Mouse (Mus musculus) stomach, embryonic 14.5 days (tissue): ENCODE measurements around the gene Prrt1. TPM values are rescaled to one million over a fixed set of nuclear protein-coding genes. Genes with fewer than 3 reads are reported as not detected.
A peak's percentile ranks its signal among the peaks of the same experiment; 100 is the strongest.

Experiments used
- ATAC-seq: fragments of 200-750 bp; cut with Nextera tagmentation; 2 replicates; pipeline ENCODE4 v1.8.0; 2017; ENCODE audit warnings: low read depth, moderate TSS enrichment; ENCODE audit not compliant: insufficient number of reproducible peaks, insufficient read depth, low FRiP score
- H3K27ac ChIP-seq: fragments of 300-500 bp; sonication (generic); 2 replicates; pipeline ENCODE4 v1.5.1; 2014; ENCODE audit warnings: mild to moderate bottlenecking, low read length, moderate library complexity, mixed read lengths
- H3K27me3 ChIP-seq: fragments of 300-500 bp; sonication (generic); 2 replicates; pipeline ENCODE4 v1.6.1; 2014; ENCODE audit warnings: low read length, control low read depth, mixed read lengths; ENCODE audit not compliant: control insufficient read depth, insufficient read depth
- H3K36me3 ChIP-seq: fragments of 300-500 bp; sonication (generic); 2 replicates; pipeline ENCODE4 v1.6.1; 2014; ENCODE audit warnings: mild to moderate bottlenecking, control low read depth, low read length, moderate library complexity, mixed read lengths; ENCODE audit not compliant: control insufficient read depth, insufficient read depth
- H3K4me1 ChIP-seq: fragments of 300-500 bp; sonication (generic); 2 replicates; pipeline ENCODE4 v1.6.1; 2014; ENCODE audit warnings: low read length, control low read depth, mixed read lengths; ENCODE audit not compliant: control insufficient read depth, insufficient read depth
- H3K4me2 ChIP-seq: fragments of 300-500 bp; sonication (generic); replicated peaks from 2 replicates; pipeline ENCODE4 v1.6.1; 2014; ENCODE audit warnings: low read depth, low read length, control low read depth
- H3K4me3 ChIP-seq: fragments of 300-500 bp; sonication (generic); 2 replicates; pipeline ENCODE4 v1.5.1; 2014; ENCODE audit warnings: low read depth, low read length, control low read depth
- H3K9ac ChIP-seq: fragments of 300-500 bp; sonication (generic); replicated peaks from 2 replicates; pipeline ENCODE4 v1.6.1; 2014; ENCODE audit warnings: low read depth, mild to moderate bottlenecking, control low read depth, low read length, moderate library complexity, mixed read lengths
- H3K9me3 ChIP-seq: fragments of 300-500 bp; sonication (generic); 2 replicates; pipeline ENCODE4 v1.6.1; 2016; ENCODE audit warnings: low read depth, low read length, control low read depth; ENCODE audit not compliant: control insufficient read depth
- WGBS: fragments of 180-500 bp; shearing (Covaris S2); extraction: QIAGEN DNeasy Blood & Tissue Kit; methylation state at CpG from one replicate; pipeline ENCODE4 v1.1.7; 2014; 5-methylcytosine and 5-hydroxymethylcytosine counted together
- polyA plus RNA-seq: library from polyadenylated mRNA; unstranded; fragments of >200 nt; fragmentation: Nextera tagmentation; extraction: Ambion mirVana; gene quantifications from 2 replicates; pipeline ENCODE4 v1.2.1, GENCODE M21; 2014

Gene Prrt1
- polyA plus RNA-seq, 1 experiment from 2014 or later = 0.56 TPM

- no peak overlapping the region for H3K4me2 ChIP-seq
- peaks cover 14% of the 10 kb centered on the region; the same call in 1 of the 2 replicates for H3K4me1 ChIP-seq
- H3K9me3 ChIP-seq = no peaks in the 10 kb centered on the region
- H3K9ac ChIP-seq = no peak overlapping the region
- no peak overlapping the region for H3K27ac ChIP-seq
- 65% methylated on average over 7 of the region's 7 CpGs for WGBS
- H3K27me3 ChIP-seq = 0 out of 2 replicates have a peak, but pooled peaks cover 2% of the 10 kb centered on the region
- no peak overlapping the region for H3K4me3 ChIP-seq
- H3K36me3 ChIP-seq = no peaks in the 10 kb centered on the region
- no peak for ATAC-seq
Measured at GRCm38 (mm10) chr17:34664472-34664871, 35.1 kb downstream of the Prrt1 start.

GRCm38 (mm10) chr17:34670235-34670634 is 40.9 kb downstream of the Prrt1 start, which contains the start of gene Tnxb:
TSS of gene Tnxb (plus strand) at chr17:34670535.
- Histone ChIP-seq H3K27me3 (peaks cover 31% of the 10 kb centered on the region), H3K4me2 (peak within 1 kb of the TSS; percentile 55), H3K4me3 (peak within 1 kb of the TSS; percentile 30), H3K36me3 (no peaks in the 10 kb centered on the region), H3K4me1 (peaks cover 11% of the 10 kb centered on the region; the same call in 1 of the 2 replicates), H3K9ac (0 out of 2 replicates have a peak within 1 kb of the TSS, but pooled peaks have one; percentile 6), H3K27ac (no peak within 1 kb of the TSS), H3K9me3 (no peaks in the 10 kb centered on the region)
- WGBS = 56% methylated on average over 7 of the region's 7 CpGs
- ATAC-seq = no peak

- peak overlapping the region; percentile 55 for H3K4me2 ChIP-seq
- no peaks in the 10 kb centered on the region for H3K36me3 ChIP-seq
- H3K9ac ChIP-seq = 0 out of 2 replicates have a peak overlapping the region, but pooled peaks have one; percentile 6
- 9% methylated on average over 90 of the region's 93 CpGs for WGBS
- H3K27ac ChIP-seq = no peak overlapping the region
- peak overlapping the region; percentile 30 for H3K4me3 ChIP-seq
- peaks cover 31% of the 10 kb centered on the region for H3K27me3 ChIP-seq
- H3K9me3 ChIP-seq = no peaks in the 10 kb centered on the region
- peak; percentile 38; the same call in 1 of the 2 replicates for ATAC-seq
- H3K4me1 ChIP-seq = peaks cover 19% of the 10 kb centered on the region; the same call in 1 of the 2 replicates
Measured at GRCm38 (mm10) chr17:34671151-34672066, 42.1 kb downstream of the Prrt1 start.

- Histone ChIP-seq H3K9ac (no peak overlapping the region; the same call in 1 of the 2 replicates), H3K4me2 (peak overlapping the region; percentile 55), H3K27me3 (peaks cover 31% of the 10 kb centered on the region), H3K4me3 (peak overlapping the region; percentile 30; the same call in 1 of the 2 replicates), H3K4me1 (peaks cover 19% of the 10 kb centered on the region; the same call in 1 of the 2 replicates), H3K9me3 (no peaks in the 10 kb centered on the region), H3K36me3 (no peaks in the 10 kb centered on the region), H3K27ac (no peak overlapping the region)
- 34% methylated on average over 49 of the region's 49 CpGs for WGBS
- no peak for ATAC-seq
Measured at GRCm38 (mm10) chr17:34672246-34672792, 43.0 kb downstream of the Prrt1 start.

- WGBS = 90% methylated on average over 7 of the region's 7 CpGs
- peaks cover 19% of the 10 kb centered on the region; the same call in 1 of the 2 replicates for H3K4me1 ChIP-seq
- H3K9ac ChIP-seq = no peak overlapping the region
- no peak overlapping the region for H3K4me2 ChIP-seq
- no peaks in the 10 kb centered on the region for H3K9me3 ChIP-seq
- H3K27me3 ChIP-seq = peaks cover 31% of the 10 kb centered on the region
- no peak for ATAC-seq
- no peak overlapping the region for H3K4me3 ChIP-seq
- no peak overlapping the region for H3K27ac ChIP-seq
- no peaks in the 10 kb centered on the region for H3K36me3 ChIP-seq
Measured at GRCm38 (mm10) chr17:34673139-34673538, 43.8 kb downstream of the Prrt1 start.

GRCm38 (mm10) chr17:34674524-34675204 is 45.3 kb downstream of the Prrt1 start:
- Histone ChIP-seq H3K36me3 (no peaks in the 10 kb centered on the region), H3K4me2 (no peak overlapping the region), H3K4me1 (peaks cover 19% of the 10 kb centered on the region; the same call in 1 of the 2 replicates), H3K27me3 (peaks cover 31% of the 10 kb centered on the region), H3K9me3 (no peaks in the 10 kb centered on the region), H3K4me3 (no peak overlapping the region), H3K9ac (no peak overlapping the region), H3K27ac (peak overlapping the region; percentile 78)
- WGBS = 49% methylated on average over 11 of the region's 11 CpGs
- no peak for ATAC-seq

GRCm38 (mm10) chr17:34675205-34676092 is 46.1 kb downstream of the Prrt1 start:
- ATAC-seq = no peak; the same call in 1 of the 2 replicates
- 41% methylated on average over 13 of the region's 13 CpGs for WGBS
- H3K36me3 ChIP-seq = no peaks in the 10 kb centered on the region
- peaks cover 29% of the 10 kb centered on the region for H3K27me3 ChIP-seq
- no peak overlapping the region for H3K9ac ChIP-seq
- peaks cover 19% of the 10 kb centered on the region; the same call in 1 of the 2 replicates for H3K4me1 ChIP-seq
- H3K4me2 ChIP-seq = no peak overlapping the region
- peak overlapping the region; percentile 78 for H3K27ac ChIP-seq
- H3K9me3 ChIP-seq = no peaks in the 10 kb centered on the region
- no peak overlapping the region for H3K4me3 ChIP-seq
